Mouse (Mus musculus) neural tube, embryonic 14.5 days (tissue): ENCODE data around the gene Ston2. TPM values are rescaled to one million over a fixed set of nuclear protein-coding genes. Genes with fewer than 3 reads are reported as not detected.

Experiments used
- ATAC-seq: fragments of 200-750 bp; cut with Nextera tagmentation; 2 replicates; pipeline ENCODE4 v1.8.0; 2017; ENCODE audit warnings: low read depth, mild to moderate bottlenecking, moderate TSS enrichment, moderate library complexity
- H3K27ac ChIP-seq: fragments of 300-500 bp; sonication (generic); 2 replicates; pipeline ENCODE4 v1.5.1; 2014; ENCODE audit warnings: low read depth, mild to moderate bottlenecking, control low read depth, low read length, moderate library complexity, mixed read lengths
- H3K27me3 ChIP-seq: fragments of 300-500 bp; sonication (generic); 2 replicates; pipeline ENCODE4 v1.6.1; 2014; ENCODE audit warnings: low read length; ENCODE audit not compliant: control insufficient read depth, insufficient read depth
- H3K36me3 ChIP-seq: fragments of 300-500 bp; sonication (generic); 2 replicates; pipeline ENCODE4 v1.6.1; 2014; ENCODE audit warnings: low read length, mixed read lengths; ENCODE audit not compliant: control insufficient read depth, insufficient read depth
- H3K4me1 ChIP-seq: fragments of 300-500 bp; sonication (generic); 2 replicates; pipeline ENCODE4 v1.6.1; 2014; ENCODE audit warnings: low read length; ENCODE audit not compliant: control insufficient read depth, insufficient read depth
- H3K4me2 ChIP-seq: fragments of 300-500 bp; sonication (generic); 2 replicates; pipeline ENCODE4 v1.6.1; 2014; ENCODE audit warnings: mild to moderate bottlenecking, low read depth, low read length, control low read depth
- H3K4me3 ChIP-seq: fragments of 300-500 bp; sonication (generic); 2 replicates; pipeline ENCODE4 v1.5.1; 2014; ENCODE audit warnings: low read depth, low read length, control low read depth, mixed read lengths
- H3K9ac ChIP-seq: fragments of 300-500 bp; sonication (generic); replicated peaks from 2 replicates; pipeline ENCODE4 v1.6.1; 2014; ENCODE audit warnings: low read depth, mild to moderate bottlenecking, control low read depth, low read length, mixed read lengths
- H3K9me3 ChIP-seq: fragments of 300-500 bp; sonication (generic); 2 replicates; pipeline ENCODE4 v1.6.1; 2016; ENCODE audit warnings: low read length; ENCODE audit not compliant: control insufficient read depth
- WGBS: fragments of 180-500 bp; shearing (Covaris S2); extraction: QIAGEN DNeasy Blood & Tissue Kit; methylation state at CpG from one replicate; pipeline ENCODE4 v1.1.7; 2014; 5-methylcytosine and 5-hydroxymethylcytosine counted together
- polyA plus RNA-seq: library from polyadenylated mRNA; unstranded; fragments of >200 nt; fragmentation: Nextera tagmentation; extraction: Ambion mirVana; gene quantifications from 2 replicates; pipeline ENCODE4 v1.2.1, GENCODE M21; 2014

Gene Ston2
- polyA plus RNA-seq, 1 experiment from 2014 or later = 11.6 TPM

DNA sequence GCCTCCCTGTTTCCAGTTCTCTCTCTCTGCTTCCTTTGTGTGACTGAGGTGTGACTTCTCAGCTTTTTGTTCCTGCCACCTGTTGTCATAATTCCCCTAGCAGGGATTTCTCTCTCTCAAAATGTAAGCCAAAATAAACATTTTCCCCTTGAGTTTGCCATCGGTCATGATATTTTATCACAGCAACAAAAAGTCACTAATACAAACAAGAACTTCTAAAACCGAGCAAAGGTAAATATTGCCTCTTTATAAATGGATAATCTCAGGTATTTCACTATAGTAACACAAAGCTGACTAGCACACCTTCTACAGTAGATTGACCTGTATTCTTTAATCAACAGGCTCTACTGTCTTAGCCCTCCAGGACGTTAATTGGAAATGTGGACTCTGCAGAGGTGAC lies 95.2 kb downstream of the Ston2 start:
- Histone ChIP-seq H3K27me3 (no peaks in the 10 kb centered on the region), H3K9me3 (no peaks in the 10 kb centered on the region), H3K36me3 (no peaks in the 10 kb centered on the region), H3K4me3 (no peak overlapping the region), H3K9ac (no peak overlapping the region), H3K27ac (no peak overlapping the region), H3K4me2 (no peak overlapping the region), H3K4me1 (no peaks in the 10 kb centered on the region)
- WGBS = 88% methylated on average over 3 of the region's 3 CpGs
- no peak for ATAC-seq

DNA sequence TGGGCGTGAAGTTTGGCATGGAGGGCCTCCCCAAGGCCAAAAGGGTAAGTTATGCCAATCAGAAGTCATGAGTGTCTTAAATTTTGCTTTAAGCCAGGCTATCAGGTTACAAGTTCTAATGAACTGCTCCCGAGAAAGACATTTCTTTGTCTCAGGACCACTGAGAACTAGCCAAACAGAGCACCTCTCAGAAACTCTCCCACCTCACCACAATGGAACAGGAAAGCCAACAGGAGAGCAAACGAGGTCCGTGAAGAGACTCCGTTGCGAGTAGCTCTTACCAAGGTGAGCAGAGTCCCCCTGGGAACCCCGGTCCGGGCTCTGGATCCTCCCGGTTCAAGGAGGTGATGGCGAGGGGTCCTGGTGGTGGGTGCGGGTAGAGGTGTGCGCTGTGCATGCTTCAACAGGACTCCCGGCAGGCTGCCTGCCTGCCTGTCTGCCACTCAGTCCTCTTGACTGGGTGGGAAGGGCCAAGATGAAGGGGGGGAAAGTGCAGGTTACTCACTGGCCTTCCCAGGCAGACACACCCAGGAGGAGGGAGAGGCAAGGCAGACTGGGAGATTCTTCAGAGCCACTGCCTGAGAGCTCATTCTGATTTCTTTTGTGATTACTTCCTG lies 102.4 kb downstream of the Ston2 start:
- no peak overlapping the region for H3K9ac ChIP-seq
- no peaks in the 10 kb centered on the region for H3K27me3 ChIP-seq
- ATAC-seq = 0 out of 2 replicates have a peak, but pooled peaks have one; percentile 26
- H3K36me3 ChIP-seq = no peaks in the 10 kb centered on the region
- no peak overlapping the region for H3K4me2 ChIP-seq
- H3K27ac ChIP-seq = no peak overlapping the region
- 22% methylated on average over 13 of the region's 13 CpGs for WGBS
- H3K4me1 ChIP-seq = peaks cover 20% of the 10 kb centered on the region
- no peak overlapping the region for H3K4me3 ChIP-seq
- H3K9me3 ChIP-seq = no peaks in the 10 kb centered on the region

DNA sequence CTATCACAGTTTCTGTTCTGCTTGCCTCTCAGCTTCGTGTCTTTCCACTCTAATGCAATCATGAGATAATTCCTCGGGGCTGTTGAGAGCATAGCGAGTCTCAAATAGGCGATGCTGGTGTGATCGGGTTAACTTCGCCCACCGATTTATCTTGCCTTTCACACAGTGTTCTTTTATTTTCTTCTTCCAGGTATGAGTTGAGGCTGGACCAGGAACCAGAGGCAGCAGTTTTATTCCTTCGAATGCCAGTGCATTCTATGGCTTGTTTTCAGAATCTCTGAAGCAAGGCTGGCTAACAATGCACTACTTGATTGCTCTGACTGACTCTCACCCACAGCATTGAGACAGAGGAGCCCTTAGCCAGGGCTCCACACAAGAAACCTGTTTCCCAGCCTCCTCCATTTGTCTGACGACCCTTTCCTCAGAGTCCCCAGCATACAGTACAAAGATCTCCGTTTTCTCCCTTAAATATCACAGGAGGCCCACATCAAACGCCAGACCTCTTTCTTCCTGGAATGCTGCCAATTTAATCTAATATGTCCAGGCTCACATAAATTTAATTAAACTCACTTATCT lies 103.3 kb downstream of the Ston2 start:
- peak overlapping the region; percentile 35; the same call in 1 of the 2 replicates for H3K4me2 ChIP-seq
- H3K36me3 ChIP-seq = no peaks in the 10 kb centered on the region
- H3K27me3 ChIP-seq = no peaks in the 10 kb centered on the region
- H3K4me1 ChIP-seq = peaks cover 20% of the 10 kb centered on the region
- peak overlapping the region; percentile 59 for H3K27ac ChIP-seq
- H3K9me3 ChIP-seq = no peaks in the 10 kb centered on the region
- H3K4me3 ChIP-seq = no peak overlapping the region
- 0 out of 2 replicates have a peak overlapping the region, but pooled peaks have one; percentile 1 for H3K9ac ChIP-seq
- WGBS = 22% methylated on average over 11 of the region's 11 CpGs
- ATAC-seq = peak; percentile 33; the same call in 1 of the 2 replicates

DNA sequence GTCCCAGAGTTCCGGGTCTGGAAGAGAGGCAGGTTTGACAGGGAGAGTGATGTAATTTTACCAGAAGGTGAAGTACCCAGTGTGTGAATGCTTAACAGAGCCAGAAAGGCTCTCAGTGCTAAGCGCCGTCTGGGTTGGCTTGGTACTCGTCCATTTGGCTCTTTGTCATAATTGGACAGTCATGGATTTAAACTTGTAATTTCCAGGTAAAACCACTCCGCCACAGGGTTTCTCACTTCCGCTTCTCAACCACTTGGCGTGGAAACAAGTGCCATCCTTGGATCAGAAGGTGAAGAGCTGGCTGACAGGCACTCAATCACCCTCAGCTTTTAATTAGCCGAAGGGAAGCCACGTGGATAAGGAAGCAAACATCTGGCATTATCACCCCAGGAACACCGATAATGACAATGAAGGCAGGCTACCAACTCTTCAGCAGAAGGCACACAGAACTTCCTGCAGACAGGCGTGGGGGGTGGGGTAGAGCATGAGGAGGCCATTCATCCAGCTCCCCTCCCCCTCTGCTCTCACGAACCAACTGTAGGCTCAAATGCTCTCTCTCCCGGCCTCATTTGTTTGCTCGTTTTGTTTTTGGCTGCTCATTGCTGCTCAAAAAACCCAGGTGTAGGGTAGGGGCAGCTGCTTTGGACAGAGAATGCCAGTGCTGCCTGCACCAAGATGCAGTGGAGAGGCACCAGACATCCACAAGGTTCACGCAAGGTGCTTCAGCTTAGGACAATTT lies 103.9 kb downstream of the Ston2 start:
- Histone ChIP-seq H3K4me2 (peak overlapping the region; percentile 35), H3K4me3 (no peak overlapping the region), H3K9me3 (no peaks in the 10 kb centered on the region), H3K9ac (0 out of 2 replicates have a peak overlapping the region, but pooled peaks have one; percentile 1), H3K27me3 (no peaks in the 10 kb centered on the region), H3K36me3 (no peaks in the 10 kb centered on the region), H3K4me1 (peaks cover 22% of the 10 kb centered on the region), H3K27ac (peak overlapping the region; percentile 59)
- WGBS = 15% methylated on average over 15 of the region's 15 CpGs
- ATAC-seq = peak; percentile 68

DNA sequence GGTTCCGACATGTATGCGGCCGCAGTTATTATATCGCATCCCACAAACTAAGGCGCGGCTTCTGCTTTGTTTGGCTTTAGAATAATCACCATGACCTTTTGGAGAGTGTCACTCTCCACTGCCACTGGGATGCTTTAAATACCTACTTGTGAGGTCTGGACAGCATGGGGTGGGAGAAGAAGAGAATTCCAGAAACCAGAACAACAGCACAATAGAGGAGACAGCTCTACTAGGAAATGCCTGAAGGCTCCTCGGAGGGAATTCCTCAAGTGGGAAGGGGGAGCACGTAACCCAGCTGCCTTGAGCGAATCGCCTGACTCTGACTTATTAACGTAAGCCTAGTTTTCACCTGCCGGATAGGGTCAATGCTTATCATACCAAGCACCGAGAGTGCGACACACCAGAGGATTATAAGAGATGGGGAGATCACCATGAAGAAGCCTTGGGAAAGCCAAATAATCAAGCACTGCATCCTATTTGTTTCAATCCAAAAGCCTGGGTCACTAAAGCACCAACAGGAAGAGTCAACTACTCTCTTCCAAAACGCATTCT lies 104.6 kb downstream of the Ston2 start:
- peak overlapping the region; percentile 35; the same call in 1 of the 2 replicates for H3K4me2 ChIP-seq
- no peaks in the 10 kb centered on the region for H3K9me3 ChIP-seq
- no peak overlapping the region for H3K9ac ChIP-seq
- no peaks in the 10 kb centered on the region for H3K36me3 ChIP-seq
- no peak for ATAC-seq
- H3K27ac ChIP-seq = peak overlapping the region; percentile 59; the same call in 1 of the 2 replicates
- no peak overlapping the region for H3K4me3 ChIP-seq
- WGBS = 28% methylated on average over 15 of the region's 15 CpGs
- no peaks in the 10 kb centered on the region for H3K27me3 ChIP-seq
- H3K4me1 ChIP-seq = peaks cover 22% of the 10 kb centered on the region

DNA sequence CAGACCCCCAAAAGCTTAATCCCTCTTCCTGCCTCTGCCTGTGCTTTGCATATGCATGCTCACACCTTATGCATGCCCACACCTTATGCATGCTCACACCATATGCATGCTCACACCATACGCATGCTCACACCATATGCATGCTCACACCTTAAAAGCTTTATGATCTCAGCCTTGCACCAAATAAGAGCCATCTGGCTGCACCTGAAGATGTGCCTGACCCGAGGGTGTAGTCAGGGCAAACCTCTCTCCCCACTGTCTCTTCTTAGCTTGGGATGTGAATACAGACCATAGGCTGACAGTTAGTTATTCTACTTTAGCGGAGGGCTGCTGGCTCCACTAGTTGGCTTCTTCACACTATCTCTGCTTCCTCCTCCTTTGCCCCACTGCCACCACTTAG lies 105.1 kb downstream of the Ston2 start:
- no peak overlapping the region for H3K9ac ChIP-seq
- H3K36me3 ChIP-seq = no peaks in the 10 kb centered on the region
- no peak overlapping the region for H3K4me3 ChIP-seq
- H3K4me2 ChIP-seq = no peak overlapping the region
- no peak overlapping the region for H3K27ac ChIP-seq
- no peak for ATAC-seq
- peaks cover 22% of the 10 kb centered on the region for H3K4me1 ChIP-seq
- 63% methylated on average over 3 of the region's 3 CpGs for WGBS
- no peaks in the 10 kb centered on the region for H3K9me3 ChIP-seq
- no peaks in the 10 kb centered on the region for H3K27me3 ChIP-seq

DNA sequence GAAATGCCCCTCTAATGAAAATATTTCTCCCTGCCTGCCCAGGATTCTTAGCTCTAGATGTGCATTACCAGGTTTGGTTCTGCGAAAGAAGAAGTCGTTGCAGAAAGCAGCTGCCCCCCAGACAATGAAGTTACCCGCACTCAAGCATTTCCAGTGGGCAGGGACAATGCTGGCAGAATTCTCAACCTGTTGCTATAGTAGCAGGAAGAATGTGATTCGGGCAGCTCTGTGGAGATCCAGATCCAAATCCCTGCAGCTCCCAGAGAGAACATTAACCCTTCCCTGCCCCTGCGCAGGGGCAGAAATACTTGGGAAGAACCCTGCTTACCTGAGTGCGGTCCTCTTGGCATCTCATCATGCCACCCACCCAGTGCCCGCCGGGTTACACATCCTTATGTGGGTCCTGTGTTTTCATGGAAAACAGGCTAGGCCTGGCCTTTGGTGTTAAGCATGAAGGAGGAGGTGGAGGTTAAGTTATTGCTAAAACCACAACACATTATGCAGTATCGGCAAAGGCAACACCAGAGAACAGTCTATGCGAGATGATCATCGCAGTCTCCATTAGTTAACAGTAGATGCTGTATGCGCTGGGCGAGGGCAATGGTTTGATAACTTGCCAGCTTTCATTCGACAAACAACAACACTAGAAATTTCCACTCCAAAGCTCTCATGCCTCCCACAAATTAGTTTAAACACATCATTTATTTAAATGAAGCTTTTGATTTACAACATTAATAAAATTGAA lies 108.7 kb downstream of the Ston2 start:
- no peaks in the 10 kb centered on the region for H3K9me3 ChIP-seq
- no peaks in the 10 kb centered on the region for H3K36me3 ChIP-seq
- 41% methylated on average over 14 of the region's 14 CpGs for WGBS
- no peak overlapping the region for H3K4me2 ChIP-seq
- no peak overlapping the region for H3K9ac ChIP-seq
- peak; percentile 47; the same call in 1 of the 2 replicates for ATAC-seq
- H3K27ac ChIP-seq = no peak overlapping the region
- no peak overlapping the region for H3K4me3 ChIP-seq
- H3K4me1 ChIP-seq = peaks cover 14% of the 10 kb centered on the region
- no peaks in the 10 kb centered on the region for H3K27me3 ChIP-seq

DNA sequence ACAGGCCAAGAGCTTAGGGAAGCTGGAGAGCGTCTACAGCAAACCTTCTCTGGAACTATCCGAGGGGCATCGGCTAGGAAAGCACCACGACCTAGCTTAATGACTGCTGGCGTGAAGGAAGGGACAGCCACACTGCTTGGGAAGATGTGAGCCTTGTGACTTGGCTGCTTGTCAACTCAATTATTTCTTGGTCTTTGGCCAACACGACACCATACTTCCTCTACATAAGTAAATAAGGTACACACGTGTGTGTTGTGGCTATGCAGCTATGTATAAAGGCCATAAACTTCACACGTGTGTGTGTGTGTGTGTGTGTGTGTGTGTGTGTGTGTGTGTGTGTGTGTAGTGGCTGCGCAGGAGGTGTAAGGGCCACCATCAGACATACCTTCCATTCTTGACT lies 112.2 kb downstream of the Ston2 start:
- H3K27ac ChIP-seq = no peak overlapping the region
- H3K36me3 ChIP-seq = no peaks in the 10 kb centered on the region
- 0 out of 2 replicates have a peak, but pooled peaks cover 3% of the 10 kb centered on the region for H3K4me1 ChIP-seq
- peak; percentile 55; the same call in 1 of the 2 replicates for ATAC-seq
- no peaks in the 10 kb centered on the region for H3K27me3 ChIP-seq
- no peak overlapping the region for H3K4me2 ChIP-seq
- H3K9ac ChIP-seq = no peak overlapping the region
- no peak overlapping the region for H3K4me3 ChIP-seq
- H3K9me3 ChIP-seq = no peaks in the 10 kb centered on the region
- 64% methylated on average over 9 of the region's 9 CpGs for WGBS
